Mouse (Mus musculus) hindbrain, embryonic 13.5 days (tissue): ENCODE data around the gene Gm14393. TPM values are rescaled to one million over a fixed set of nuclear protein-coding genes. Genes with fewer than 3 reads are reported as not detected.
"Not testable (repeated sequence)": the region's sequence is repeated elsewhere in the genome, so short reads cannot be mapped to it uniquely, and the experiment has no call there.

Source experiments
- ATAC-seq: fragments of 200-750 bp; cut with Nextera tagmentation; 2 replicates; pipeline ENCODE4 v1.8.0; 2017; ENCODE audit warnings: moderate TSS enrichment; ENCODE audit not compliant: low FRiP score
- H3K27ac ChIP-seq: fragments of 300-500 bp; sonication (generic); 2 replicates; pipeline ENCODE4 v1.5.1; 2015; ENCODE audit warnings: inconsistent platforms, mild to moderate bottlenecking, moderate library complexity
- H3K27me3 ChIP-seq: fragments of 300-500 bp; sonication (generic); 2 replicates; pipeline ENCODE4 v1.6.1; 2015; ENCODE audit warnings: mild to moderate bottlenecking, inconsistent platforms
- H3K36me3 ChIP-seq: fragments of 300-500 bp; sonication (generic); 2 replicates; pipeline ENCODE4 v1.6.1; 2015; ENCODE audit warnings: mild to moderate bottlenecking, inconsistent platforms
- H3K4me1 ChIP-seq: fragments of 300-500 bp; sonication (generic); replicated peaks from 2 replicates; pipeline ENCODE4 v1.6.1; 2015; ENCODE audit warnings: inconsistent platforms
- H3K4me2 ChIP-seq: fragments of 300-500 bp; sonication (generic); 2 replicates; pipeline ENCODE4 v1.6.1; 2015; ENCODE audit warnings: inconsistent platforms, mild to moderate bottlenecking, moderate library complexity
- H3K4me3 ChIP-seq: fragments of 300-500 bp; sonication (generic); 2 replicates; pipeline ENCODE4 v1.5.1; 2015; ENCODE audit warnings: mild to moderate bottlenecking, inconsistent platforms
- H3K9ac ChIP-seq: fragments of 300-500 bp; sonication (generic); 2 replicates; pipeline ENCODE4 v1.6.1; 2015; ENCODE audit warnings: mild to moderate bottlenecking, inconsistent platforms
- H3K9me3 ChIP-seq: fragments of 300-500 bp; sonication (generic); 2 replicates; pipeline ENCODE4 v1.6.1; 2016; ENCODE audit warnings: inconsistent platforms
- WGBS: fragments of 180-500 bp; shearing (Covaris S2); methylation state at CpG from one replicate; pipeline ENCODE4 v1.1.7; 2015; 5-methylcytosine and 5-hydroxymethylcytosine counted together
- polyA plus RNA-seq: library from polyadenylated mRNA; unstranded; fragments of >200 nt; fragmentation: Nextera tagmentation; extraction: Ambion mirVana; gene quantifications from 2 replicates; pipeline ENCODE4 v1.2.1, GENCODE M21; 2015

Gene Gm14393
- 1.00 TPM in 1 of 2 replicates, not detected in the other for polyA plus RNA-seq

- not testable (repeated sequence) for H3K27me3 ChIP-seq, ATAC-seq
- WGBS, result 71% methylated on average over 1 of the region's 1 CpGs
These were observed at the start of gene Gm14393 for GRCm38 (mm10) chr2:175067681-175068261. Gene Gm14393, minus strand, starts transcription at chr2:175067781.

DNA sequence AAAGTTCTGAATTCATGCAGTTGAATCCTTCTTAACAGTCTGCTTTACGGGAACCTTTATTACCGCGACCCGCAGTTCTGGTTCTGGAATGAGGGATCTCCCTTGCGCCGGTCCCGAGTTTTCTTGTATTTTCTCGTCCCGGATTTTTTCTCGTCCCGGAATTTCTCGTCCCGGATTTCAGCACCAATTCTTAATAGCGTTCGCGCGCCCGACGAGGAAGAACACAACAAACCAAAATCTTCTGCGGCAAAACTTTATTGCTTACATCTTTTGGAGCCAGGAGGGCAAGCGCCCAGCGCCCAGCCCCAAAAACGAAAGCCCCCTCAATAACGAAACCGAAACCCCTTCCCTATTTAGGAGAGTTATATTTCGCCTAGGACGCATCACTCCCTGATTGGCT is 23.3 kb downstream of the Gm14393 start:
- H3K27me3 ChIP-seq, H3K4me2 ChIP-seq, H3K36me3 ChIP-seq, H3K9me3 ChIP-seq, ATAC-seq, H3K27ac ChIP-seq, H3K4me3 ChIP-seq, H3K9ac ChIP-seq, H3K4me1 ChIP-seq: not testable (repeated sequence)
- 97% methylated on average over 27 of the region's 27 CpGs for WGBS

More at GRCm38 (mm10) chr2:175067681-175068261, at the start of gene Gm14393:
- not testable (repeated sequence) for H3K9me3 ChIP-seq, H3K27ac ChIP-seq, H3K4me3 ChIP-seq, H3K36me3 ChIP-seq, H3K4me2 ChIP-seq, H3K4me1 ChIP-seq, H3K9ac ChIP-seq

Other genes with a start within 250 kb of the Gm14393 start
- not detected in 2 replicates for gene Gm14444, start 57.5 kb downstream of the Gm14393 start, polyA plus RNA-seq
- gene Gm14399, start 74.2 kb upstream of the Gm14393 start, polyA plus RNA-seq, result 4.8 and 7.7 TPM in 2 replicates
- 1.1 and 1.2 TPM in 2 replicates for gene Gm14443, start 108.1 kb upstream of the Gm14393 start, polyA plus RNA-seq
- gene Gm14391, start 139.1 kb upstream of the Gm14393 start, polyA plus RNA-seq, result 7.3 and 8.0 TPM in 2 replicates
- gene Gm14440, start 207.3 kb upstream of the Gm14393 start, polyA plus RNA-seq, result 0.12 TPM in 1 of 2 replicates, not detected in the other